Mouse (Mus musculus): ENCODE data around the gene Syn2. TPM values are rescaled to one million over a fixed set of nuclear protein-coding genes. Genes with fewer than 3 reads are reported as not detected.

The Syn2 gene
- polyA plus RNA-seq, 1 experiment, result 3.0 TPM

- WGBS, result 50% methylated on average over 3 of the region's 3 CpGs
- DNase-seq (ENCODE audit: low read depth, low spot score), result no peak
Observed at GRCm38 (mm10) chr6:115168921-115169320, 34.2 kb downstream of the Syn2 start.

- DNase-seq (ENCODE audit: low read depth, low spot score), result no peak
- 58% methylated on average over 2 of the region's 2 CpGs for WGBS
Observed at GRCm38 (mm10) chr6:115169518-115169917, 34.8 kb downstream of the Syn2 start.

- DNase-seq (ENCODE audit: low read depth, low spot score), result no peak
- WGBS, result 22% methylated on average over 3 of the region's 3 CpGs
Observed at GRCm38 (mm10) chr6:115174845-115175244, 40.1 kb downstream of the Syn2 start.

GRCm38 (mm10) chr6:115178826-115179225 is 44.1 kb downstream of the Syn2 start:
- 14% methylated on average over 3 of the region's 3 CpGs for WGBS
- DNase-seq (ENCODE audit: low read depth, low spot score), result no peak

- DNase-seq (ENCODE audit: low read depth, low spot score), result no peak
- WGBS, result 67% methylated on average over 2 of the region's 2 CpGs
Observed at GRCm38 (mm10) chr6:115181094-115181493, 46.4 kb downstream of the Syn2 start.

- no peak for DNase-seq (ENCODE audit: low read depth, low spot score)
- WGBS, result 65% methylated on average over 7 of the region's 7 CpGs
Observed at GRCm38 (mm10) chr6:115191111-115191510, 56.4 kb downstream of the Syn2 start.

- no peak for DNase-seq (ENCODE audit: low read depth, low spot score)
- WGBS, result 62% methylated on average over 3 of the region's 3 CpGs
Observed at GRCm38 (mm10) chr6:115200753-115201152, 66.1 kb downstream of the Syn2 start.

DNA sequence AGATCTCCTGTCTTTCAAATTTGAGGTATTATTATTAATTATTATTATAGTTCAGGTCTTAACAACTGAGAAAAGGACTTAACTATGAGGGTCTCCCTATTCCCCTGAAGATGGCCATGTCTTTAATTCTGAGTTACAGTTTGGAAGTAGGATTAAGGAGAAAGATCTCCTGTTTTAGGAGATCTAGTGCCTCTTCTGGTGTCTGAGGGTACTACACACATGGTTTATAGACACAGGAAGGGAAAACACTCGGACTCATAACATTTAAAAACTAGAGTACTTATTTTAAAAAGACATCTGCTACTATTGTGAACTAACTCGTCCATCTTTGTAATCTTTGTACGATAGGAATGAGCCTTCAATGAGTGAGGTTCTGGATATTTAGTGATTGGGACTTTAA is 68.3 kb downstream of the Syn2 start:
- DNase-seq (ENCODE audit: low read depth, low spot score), result no peak
- WGBS, result 78% methylated on average over 3 of the region's 3 CpGs

- no peak for DNase-seq (ENCODE audit: low read depth, low spot score)
- WGBS, result 79% methylated on average over 2 of the region's 2 CpGs
Observed at GRCm38 (mm10) chr6:115210187-115210586, 75.5 kb downstream of the Syn2 start.

DNA sequence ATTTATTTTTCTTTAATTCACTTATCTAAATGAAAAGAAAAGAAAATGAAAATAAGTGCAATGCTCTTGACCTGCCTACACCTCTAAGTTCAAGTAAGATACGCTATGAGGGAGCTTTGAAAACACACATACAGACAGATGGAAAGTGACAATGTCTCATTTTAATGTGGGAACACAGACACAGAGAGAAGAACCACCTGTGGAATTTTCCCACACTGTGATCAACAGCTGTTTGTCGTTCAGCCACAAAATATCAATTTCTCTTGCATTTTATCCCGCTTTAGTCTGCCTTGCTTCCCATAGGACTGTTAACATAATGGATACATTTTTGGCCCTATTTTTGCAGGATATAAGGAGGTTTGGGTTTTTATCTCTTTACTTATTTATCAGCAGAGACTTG is 76.1 kb downstream of the Syn2 start:
- no peak for DNase-seq (ENCODE audit: low read depth, low spot score)
- 83% methylated on average over 3 of the region's 3 CpGs for WGBS

- WGBS, result 46% methylated on average over 5 of the region's 5 CpGs
- DNase-seq (ENCODE audit: low read depth, low spot score), result no peak
Observed at GRCm38 (mm10) chr6:115212132-115212903, 77.6 kb downstream of the Syn2 start.

DNA sequence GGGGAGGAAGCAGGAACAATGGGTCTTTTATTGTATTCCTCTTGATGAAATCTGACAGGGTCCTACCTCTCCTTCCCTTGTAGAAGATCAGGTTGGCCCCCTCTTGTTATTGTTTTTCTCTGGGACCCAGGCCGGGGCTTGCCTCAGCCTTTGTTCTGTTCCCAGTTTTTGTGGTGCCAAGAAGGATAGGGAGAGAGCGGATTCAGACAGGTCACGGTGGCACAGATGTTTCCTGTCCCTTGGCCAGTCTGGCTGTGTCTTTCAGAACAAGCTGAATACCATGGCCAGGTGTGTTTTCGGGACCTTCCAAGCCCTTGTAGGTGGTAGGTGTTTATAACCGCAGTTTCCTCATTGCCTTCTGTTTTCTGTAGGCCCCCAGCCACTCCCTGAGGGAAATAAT is 78.4 kb downstream of the Syn2 start:
- DNase-seq (ENCODE audit: low read depth, low spot score), result no peak
- WGBS, result 18% methylated on average over 5 of the region's 5 CpGs

DNA sequence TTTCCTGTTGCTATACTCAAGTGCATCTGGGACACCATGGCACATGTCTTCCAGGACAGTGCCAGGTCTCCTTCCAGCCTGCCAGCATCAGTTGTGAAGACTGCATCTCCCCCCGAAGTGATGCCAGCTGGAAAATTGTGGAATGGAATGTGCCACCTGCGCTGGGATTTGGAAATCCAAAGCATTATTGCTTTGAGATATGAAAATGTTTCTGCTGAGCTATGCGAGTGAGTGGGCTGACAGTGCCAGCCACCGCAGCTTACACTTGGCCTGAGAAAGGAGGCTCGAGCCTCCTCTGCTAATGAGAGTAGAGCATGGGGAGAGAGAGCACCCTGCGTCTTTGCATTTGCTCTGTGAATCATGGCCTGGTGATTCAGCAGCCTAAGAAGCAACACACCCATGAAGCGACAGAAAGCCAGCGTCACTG is 86.5 kb downstream of the Syn2 start:
- 86% methylated on average over 8 of the region's 8 CpGs for WGBS
- no peak for DNase-seq (ENCODE audit: low read depth, low spot score)

GRCm38 (mm10) chr6:115225519-115225918 is 90.8 kb downstream of the Syn2 start:
- 48% methylated on average over 3 of the region's 3 CpGs for WGBS
- DNase-seq (ENCODE audit: low read depth, low spot score), result no peak

- 77% methylated on average over 4 of the region's 4 CpGs for WGBS
- no peak for DNase-seq (ENCODE audit: low read depth, low spot score)
Observed at GRCm38 (mm10) chr6:115227043-115227442, 92.3 kb downstream of the Syn2 start, which contains the start of gene Gm17482. Gene Gm17482 (plus strand): TSS chr6:115227343.

DNA sequence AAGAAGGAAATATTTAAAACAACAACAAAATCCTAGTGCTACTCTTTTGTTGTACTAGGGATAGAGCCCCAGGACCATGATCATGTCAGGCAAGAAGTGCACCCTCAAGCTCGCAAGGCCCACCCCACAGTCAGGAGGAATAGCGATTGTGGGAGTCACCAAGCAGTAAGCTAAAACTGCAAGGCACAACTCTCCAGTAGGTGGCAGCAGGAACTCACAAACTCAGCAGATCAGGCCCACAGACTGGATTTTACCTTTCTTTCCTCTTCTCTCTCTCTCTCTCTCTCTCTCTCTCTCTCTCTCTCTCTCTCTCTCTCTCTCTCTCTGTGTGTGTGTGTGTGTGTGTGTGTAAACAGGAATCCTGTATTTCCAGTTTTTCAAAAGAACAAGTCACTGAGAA is 92.8 kb downstream of the Syn2 start:
- DNase-seq (ENCODE audit: low read depth, low spot score), result peak; percentile 52
- WGBS, result 0% methylated on average over 2 of the region's 2 CpGs

DNA sequence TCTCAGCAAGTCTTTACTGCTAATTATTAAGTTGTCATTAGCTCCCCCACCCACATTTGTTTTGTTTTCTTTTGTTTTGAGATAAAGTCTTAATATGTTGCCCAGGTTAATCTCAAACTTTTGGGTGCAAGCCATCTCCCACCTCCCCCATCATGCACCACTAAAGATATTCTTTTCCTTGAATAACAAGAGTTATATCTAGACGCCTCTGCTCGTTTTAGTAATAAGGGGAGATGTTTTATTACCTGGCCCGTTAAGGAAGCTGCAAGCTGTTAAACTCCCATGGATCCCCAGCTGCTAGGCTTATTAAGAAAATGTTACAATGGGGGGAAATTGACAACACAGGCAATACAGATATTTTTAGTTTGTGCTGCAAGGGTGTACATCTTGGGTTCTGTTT is 95.9 kb downstream of the Syn2 start:
- 43% methylated on average over 3 of the region's 3 CpGs for WGBS
- DNase-seq (ENCODE audit: low read depth, low spot score), result no peak

DNA sequence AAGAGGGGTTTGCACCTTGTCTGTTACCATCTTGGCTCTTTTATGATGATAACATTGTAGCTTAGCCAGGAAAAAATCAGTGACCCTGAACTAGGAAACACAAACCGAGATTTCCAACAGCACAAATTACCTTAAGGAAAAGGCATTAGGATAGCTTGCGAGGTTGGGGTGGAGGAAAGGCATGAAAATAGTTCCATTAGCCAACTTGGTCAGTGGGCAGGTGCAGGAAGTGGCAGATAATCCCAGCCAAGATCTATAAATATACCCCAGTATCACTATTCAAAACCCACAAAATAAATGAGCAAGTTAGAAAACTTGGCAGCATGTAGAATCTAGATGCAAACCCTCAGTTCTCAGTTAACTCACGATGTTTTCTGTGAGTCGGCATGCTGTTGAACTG is 97.1 kb downstream of the Syn2 start:
- no peak for DNase-seq (ENCODE audit: low read depth, low spot score)
- WGBS, result 57% methylated on average over 4 of the region's 4 CpGs

DNA sequence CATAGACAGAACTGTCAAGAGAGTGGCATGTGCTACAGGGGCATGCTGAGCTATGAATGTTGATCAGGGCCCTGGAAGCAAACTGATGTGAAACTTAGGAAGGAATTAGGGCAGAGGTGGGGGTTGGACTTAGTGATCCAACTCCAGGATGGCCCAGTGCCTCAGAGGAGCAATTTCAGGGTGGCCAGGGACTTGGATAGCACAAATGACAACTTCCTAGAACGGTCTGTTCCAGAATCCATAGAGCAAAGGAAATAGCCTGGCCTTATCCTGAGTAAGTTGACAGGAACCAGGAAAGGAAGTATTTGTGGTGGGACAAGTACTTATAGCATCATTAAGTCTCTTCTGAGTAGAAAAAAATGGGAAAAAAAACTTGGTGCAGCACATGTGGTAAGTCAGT is 97.9 kb downstream of the Syn2 start:
- WGBS, result 84% methylated on average over 1 of the region's 1 CpGs

GRCm38 (mm10) chr6:115238031-115239027 is 103.6 kb downstream of the Syn2 start:
- DNase-seq (ENCODE audit: low read depth, low spot score), result no peak
- WGBS, result 81% methylated on average over 9 of the region's 9 CpGs

More for the DNA sequence above, 97.9 kb downstream of the Syn2 start:
- no peak for DNase-seq (ENCODE audit: low read depth, low spot score)

Measured in large intestine, adult 2 months (tissue).